8 mouse cellular contexts compared by ENCODE assay signal in the genomic region with DNA sequence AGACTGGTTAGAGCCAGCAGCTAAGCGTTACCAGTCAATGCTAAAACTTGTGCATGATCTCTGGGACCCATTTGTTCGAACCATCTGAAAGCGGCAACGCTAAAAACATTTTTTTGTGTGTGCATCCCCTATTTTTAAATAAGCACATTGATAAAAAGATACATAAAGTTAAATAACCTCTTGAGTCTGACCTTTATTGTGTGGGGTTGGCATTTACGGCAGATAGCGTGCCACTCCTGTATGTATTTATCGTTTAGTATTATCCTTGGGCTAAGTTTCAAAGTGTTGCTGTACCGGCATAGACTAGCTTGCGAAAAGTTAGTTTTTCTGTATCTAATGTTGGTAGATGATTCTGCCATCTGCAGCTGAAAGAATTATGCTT. TPM values are rescaled to one million over a fixed set of nuclear protein-coding genes. Genes with fewer than 3 reads are reported as not detected.
DNase-seq lines count a peak whose midpoint lies in the region; ATAC-seq and TF ChIP-seq lines count a peak whose summit lies in the region.

No protein-coding gene starts in this region.

- peak overlapping the region; percentile 76 for H3K4me3 ChIP-seq in lung, embryonic 14.5 days (ENCODE audit: low read depth, low read length)
- H3K4me3 ChIP-seq in embryonic facial prominence, embryonic 15.5 days (replicated peaks) = peak overlapping the region; percentile 88
- H3K4me3 ChIP-seq in intestine, embryonic 16.5 days (ENCODE audit: low read length) = peak overlapping the region; percentile 76
- H3K4me3 ChIP-seq in neural tube, embryonic 13.5 days = peak overlapping the region; percentile 72

- H3K27ac ChIP-seq in lung, embryonic 14.5 days (ENCODE audit: low read depth) = no peak overlapping the region
- H3K27ac ChIP-seq in embryonic facial prominence, embryonic 15.5 days (replicated peaks) = no peak overlapping the region
- no peak overlapping the region for H3K27ac ChIP-seq in intestine, embryonic 16.5 days (ENCODE audit: low read length)
- H3K27ac ChIP-seq in neural tube, embryonic 13.5 days (replicated peaks) = no peak overlapping the region

- H3K4me2 ChIP-seq in lung, embryonic 14.5 days = peak overlapping the region; percentile 79
- peak overlapping the region; percentile 88 for H3K4me2 ChIP-seq in embryonic facial prominence, embryonic 15.5 days (replicated peaks)
- H3K4me2 ChIP-seq in intestine, embryonic 16.5 days (ENCODE audit: low read depth, low read length) = peak overlapping the region; percentile 74
- peak overlapping the region; percentile 63 for H3K4me2 ChIP-seq in neural tube, embryonic 13.5 days

- TF ChIP-seq CTCF in lung, embryonic 14.5 days (IDR thresholded peaks at IDR 0.05; ENCODE audit: low read depth) = no peak

- DNase-seq in lung, embryonic 14.5 days = no peak
- DNase-seq in lung, postnatal 25 days (ENCODE audit: low spot score) = no peak
- DNase-seq in ovary, postnatal 14 days (ENCODE audit: low spot score) = no peak
- no peak for DNase-seq in layer of hippocampus, adult 8-10 months (ENCODE audit: low spot score in 2 of 2)
- no peak for DNase-seq in adrenal gland, postnatal 36 days

- 9% methylated on average over 9 of the region's 9 CpGs for WGBS in lung, embryonic 14.5 days
- 13% methylated on average over 9 of the region's 9 CpGs for WGBS in embryonic facial prominence, embryonic 15.5 days
- WGBS in intestine, embryonic 16.5 days = 17% methylated on average over 9 of the region's 9 CpGs
- WGBS in neural tube, embryonic 13.5 days = 16% methylated on average over 9 of the region's 9 CpGs

- H3K36me3 ChIP-seq in lung, embryonic 14.5 days (ENCODE audit: insufficient read depth) = no peaks in the 10 kb centered on the region
- H3K36me3 ChIP-seq in embryonic facial prominence, embryonic 15.5 days = no peaks in the 10 kb centered on the region; the same call in 1 of the 2 replicates
- H3K36me3 ChIP-seq in intestine, embryonic 16.5 days (ENCODE audit: control insufficient read depth, insufficient read depth, low read length) = no peaks in the 10 kb centered on the region
- H3K36me3 ChIP-seq in neural tube, embryonic 13.5 days = no peaks in the 10 kb centered on the region

- no peak for ATAC-seq in lung, embryonic 14.5 days (ENCODE audit: insufficient read depth)
- ATAC-seq in embryonic facial prominence, embryonic 15.5 days (ENCODE audit: insufficient number of reproducible peaks, low FRiP score, low TSS enrichment, low read depth) = no peak
- ATAC-seq in intestine, embryonic 16.5 days = no peak
- no peak for ATAC-seq in neural tube, embryonic 13.5 days (ENCODE audit: low read depth)

- H3K9me3 ChIP-seq in lung, embryonic 14.5 days (ENCODE audit: low read depth, low read length) = no peaks in the 10 kb centered on the region
- H3K9me3 ChIP-seq in embryonic facial prominence, embryonic 15.5 days (replicated peaks) = no peaks in the 10 kb centered on the region
- H3K9me3 ChIP-seq in intestine, embryonic 16.5 days (ENCODE audit: control insufficient read depth, low read length) = no peaks in the 10 kb centered on the region
- no peaks in the 10 kb centered on the region for H3K9me3 ChIP-seq in neural tube, embryonic 13.5 days

- H3K27me3 ChIP-seq in lung, embryonic 14.5 days (ENCODE audit: insufficient read depth, low read length) = no peaks in the 10 kb centered on the region
- no peaks in the 10 kb centered on the region for H3K27me3 ChIP-seq in embryonic facial prominence, embryonic 15.5 days
- H3K27me3 ChIP-seq in intestine, embryonic 16.5 days (replicated peaks; ENCODE audit: control insufficient read depth, insufficient read depth, low read length) = no peaks in the 10 kb centered on the region
- no peaks in the 10 kb centered on the region for H3K27me3 ChIP-seq in neural tube, embryonic 13.5 days

- H3K4me1 ChIP-seq in lung, embryonic 14.5 days (ENCODE audit: insufficient read depth) = 0 out of 2 replicates have a peak, but pooled peaks cover 4% of the 10 kb centered on the region
- H3K4me1 ChIP-seq in embryonic facial prominence, embryonic 15.5 days = peaks cover 24% of the 10 kb centered on the region; the same call in 1 of the 2 replicates
- H3K4me1 ChIP-seq in intestine, embryonic 16.5 days (ENCODE audit: control insufficient read depth, insufficient read depth, low read length) = peaks cover 2% of the 10 kb centered on the region; the same call in 1 of the 2 replicates
- peaks cover 27% of the 10 kb centered on the region for H3K4me1 ChIP-seq in neural tube, embryonic 13.5 days (replicated peaks)

- peak overlapping the region; percentile 76 for H3K9ac ChIP-seq in lung, embryonic 14.5 days
- H3K9ac ChIP-seq in embryonic facial prominence, embryonic 15.5 days = peak overlapping the region; percentile 75
- peak overlapping the region; percentile 78 for H3K9ac ChIP-seq in intestine, embryonic 16.5 days (ENCODE audit: low read depth, low read length)
- H3K9ac ChIP-seq in neural tube, embryonic 13.5 days = peak overlapping the region; percentile 89

RNA-seq across cellular contexts. Expression of gene Gclc, which starts 1.1 kb away (rescaled TPM):
- 20.4 and 21.2 TPM in 2 replicates for polyA plus RNA-seq in lung, embryonic 14.5 days (2014; fragmentation: Nextera tagmentation; extraction: Ambion mirVana)
- polyA plus RNA-seq in embryonic facial prominence, embryonic 15.5 days (2015; fragmentation: Nextera tagmentation; extraction: Ambion mirVana) = 16.3 and 17.1 TPM in 2 replicates
- 4.7 and 10.1 TPM in 2 replicates for polyA plus RNA-seq in intestine, embryonic 16.5 days (2015; fragmentation: Nextera tagmentation; extraction: Ambion mirVana)
- polyA plus RNA-seq in neural tube, embryonic 13.5 days (2015; fragmentation: Nextera tagmentation; extraction: Ambion mirVana) = 16.8 TPM in 2 replicates
- 10 to 100 TPM; 44.5 to 49.5 (median 47.1) TPM for total RNA-seq in layer of hippocampus, adult 8-10 months (2022)
- total RNA-seq in adrenal gland, postnatal 36 days (2021) = 10 to 100 TPM; 40.9 to 47.2 TPM
